12 mouse cellular contexts compared by ENCODE assay signal in genomic region chr2:173047471-173047870, GRCm38 (mm10). TPM values are rescaled to one million over a fixed set of nuclear protein-coding genes. Genes with fewer than 3 reads are reported as not detected.
DNase-seq lines count a peak whose midpoint lies in the region; ATAC-seq and TF ChIP-seq lines count a peak whose summit lies in the region.
"Had no signal": no experiment of that assay in that cellular context is flagged by ENCODE, and none has a peak within 500 bp of the region (broad histone marks: within the 10 kb centered on the region; RNA-seq: fewer than 3 reads in every experiment).

No protein-coding gene starts in this region.

- peaks cover 53% of the 10 kb centered on the region for H3K4me1 ChIP-seq in heart, postnatal 0 days (ENCODE audit: control insufficient read depth, insufficient read depth)
- H3K4me1 ChIP-seq: forebrain, embryonic 13.5 days had no signal

- no peak overlapping the region for H3K9ac ChIP-seq in heart, postnatal 0 days (replicated peaks; ENCODE audit: low read depth, low read length)
- H3K9ac ChIP-seq: embryonic facial prominence, embryonic 12.5 days; forebrain, embryonic 13.5 days; hindbrain, embryonic 14.5 days had no signal

- TF ChIP-seq CTCF in heart, postnatal 0 days (IDR thresholded peaks at IDR 0.05; ENCODE audit: low read depth), result no peak

- no peaks in the 10 kb centered on the region for H3K9me3 ChIP-seq in heart, postnatal 0 days (replicated peaks; ENCODE audit: control insufficient read depth, low read length)
- H3K9me3 ChIP-seq: embryonic facial prominence, embryonic 12.5 days; forebrain, embryonic 13.5 days had no signal

- H3K36me3 ChIP-seq in heart, postnatal 0 days (replicated peaks; ENCODE audit: control insufficient read depth, insufficient read depth, low read length), result no peaks in the 10 kb centered on the region
- H3K36me3 ChIP-seq: embryonic facial prominence, embryonic 12.5 days had no signal

- 79% methylated on average over 5 of the region's 5 CpGs for WGBS in heart, postnatal 0 days

- H3K27me3 ChIP-seq in heart, postnatal 0 days (ENCODE audit: control insufficient read depth, insufficient read depth, low read length), result no peaks in the 10 kb centered on the region
- H3K27me3 ChIP-seq: embryonic facial prominence, embryonic 12.5 days; forebrain, embryonic 13.5 days had no signal

- peak overlapping the region; percentile 34; the same call in 1 of the 2 replicates for H3K27ac ChIP-seq in heart, postnatal 0 days (ENCODE audit: low read depth)
- H3K27ac ChIP-seq: embryonic facial prominence, embryonic 12.5 days; forebrain, embryonic 13.5 days; hindbrain, embryonic 14.5 days had no signal

- no peak for ATAC-seq in CD4-positive, CD25-positive, alpha-beta regulatory T cell, adult 4 months
- no peak for ATAC-seq in heart, postnatal 0 days (ENCODE audit: insufficient read depth, low read depth)
- ATAC-seq: forebrain, embryonic 13.5 days had no signal

- H3K4me3 ChIP-seq in heart, postnatal 0 days (ENCODE audit: low read depth, low read length), result no peak overlapping the region
- H3K4me3 ChIP-seq: embryonic facial prominence, embryonic 12.5 days; forebrain, embryonic 13.5 days had no signal

- DNase-seq in CD4-positive, CD25-positive, alpha-beta regulatory T cell, adult 2 months (ENCODE audit: low read depth, low spot score), result peak; percentile 14
- DNase-seq in heart, postnatal 0 days (ENCODE audit: low spot score), result no peak
- no peak for DNase-seq in heart, adult 18-20 months
- DNase-seq in kidney, adult 8-10 months, result peak; percentile 19 to 51
- peak; percentile 9 for DNase-seq in liver
- no peak for DNase-seq in urinary bladder, postnatal 4 days (ENCODE audit: low spot score in 2 of 2)
- no peak for DNase-seq in retina, embryonic 14.5 days (ENCODE audit: low spot score)
- DNase-seq: cerebellum, postnatal 10 days had no signal

- no peak overlapping the region for H3K4me2 ChIP-seq in heart, postnatal 0 days (ENCODE audit: low read depth, low read length)
- H3K4me2 ChIP-seq: embryonic facial prominence, embryonic 12.5 days; forebrain, embryonic 13.5 days; hindbrain, embryonic 14.5 days had no signal

- TF ChIP-seq EP300 in heart, postnatal 0 days (IDR thresholded peaks at IDR 0.05; ENCODE audit: low read depth), result no peak

RNA-seq across cellular contexts. Expression of gene Rbm38, which starts 27.2 kb away (rescaled TPM):
- 100 to 1,000 TPM; 154 to 194 TPM for polyA plus RNA-seq in CD4-positive, CD25-positive, alpha-beta regulatory T cell, adult 4 months (2017; shearing (Covaris generic))
- 85.0 and 119 TPM in 2 replicates for total RNA-seq in heart, postnatal 0 days (2014; rRNA removed; ENCODE audit: low replicate concordance)
- 122 and 135 TPM in 2 replicates for polyA plus RNA-seq in heart, postnatal 0 days (2015; fragmentation: Nextera tagmentation; extraction: Ambion mirVana)
- total RNA-seq in heart, adult 18-20 months (2021), result 100 to 1,000 TPM; 171 to 173 TPM

RNA-seq across cellular contexts. Expression of gene Rae1, which starts 47.6 kb away (rescaled TPM):
- 10 to 100 TPM; 44.2 to 44.5 TPM for polyA plus RNA-seq in CD4-positive, CD25-positive, alpha-beta regulatory T cell, adult 4 months (2017; shearing (Covaris generic))
- total RNA-seq in heart, postnatal 0 days (2014; rRNA removed; ENCODE audit: low replicate concordance), result 80.2 and 83.4 TPM in 2 replicates
- polyA plus RNA-seq in heart, postnatal 0 days (2015; fragmentation: Nextera tagmentation; extraction: Ambion mirVana), result 70.5 and 76.7 TPM in 2 replicates
- 10 to 100 TPM; 21.5 to 21.8 TPM for total RNA-seq in heart, adult 18-20 months (2021)

Comparison
In these comparisons a context has a peak if more than half of its experiments do, and no peak if none do; other contexts are left out.
1. DNase-seq: peak in CD4-positive, CD25-positive, alpha-beta regulatory T cell, adult 2 months (single experiment), kidney, adult 8-10 months (2 of 2) and liver (single experiment); none in heart, postnatal 0 days (single experiment), heart, adult 18-20 months (0 of 2), urinary bladder, postnatal 4 days (0 of 2) and retina, embryonic 14.5 days (single experiment).